Mouse (Mus musculus) brain, embryonic 14.5 days (tissue): Measurements from ENCODE around the gene Galnt5.

ENCODE experiments used
- CTCF ChIP-seq: fragments of 200-500 bp; IDR thresholded peaks from 2 replicates; pipeline ENCODE4 v1.5.1; 2012; ENCODE audit warnings: inconsistent platforms, mild to moderate bottlenecking, moderate library complexity, borderline replicate concordance; ENCODE audit not compliant: insufficient read depth, insufficient read length; ENCODE audit errors: extremely low read depth
- POLR2A ChIP-seq: fragments of 200-500 bp; IDR thresholded peaks from 2 replicates; pipeline ENCODE4 v1.6.1; 2012; ENCODE audit warnings: mild to moderate bottlenecking, inconsistent platforms, borderline replicate concordance; ENCODE audit not compliant: poor library complexity, insufficient read depth, insufficient read length, severe bottlenecking; ENCODE audit errors: extremely low read depth

- TF ChIP-seq CTCF = no peak
- TF ChIP-seq POLR2A = no peak
Observed at GRCm38 (mm10) chr2:57951620-57952019, 46.1 kb upstream of the Galnt5 start.
